Mouse (Mus musculus): ENCODE data around the gene Khsrp. TPM values are rescaled to one million over a fixed set of nuclear protein-coding genes. Genes with fewer than 3 reads are reported as not detected.

Khsrp gene
- polyA plus RNA-seq (2015; fragmentation: Nextera tagmentation; extraction: Ambion mirVana): 14.6 and 16.6 TPM in 2 replicates

DNA sequence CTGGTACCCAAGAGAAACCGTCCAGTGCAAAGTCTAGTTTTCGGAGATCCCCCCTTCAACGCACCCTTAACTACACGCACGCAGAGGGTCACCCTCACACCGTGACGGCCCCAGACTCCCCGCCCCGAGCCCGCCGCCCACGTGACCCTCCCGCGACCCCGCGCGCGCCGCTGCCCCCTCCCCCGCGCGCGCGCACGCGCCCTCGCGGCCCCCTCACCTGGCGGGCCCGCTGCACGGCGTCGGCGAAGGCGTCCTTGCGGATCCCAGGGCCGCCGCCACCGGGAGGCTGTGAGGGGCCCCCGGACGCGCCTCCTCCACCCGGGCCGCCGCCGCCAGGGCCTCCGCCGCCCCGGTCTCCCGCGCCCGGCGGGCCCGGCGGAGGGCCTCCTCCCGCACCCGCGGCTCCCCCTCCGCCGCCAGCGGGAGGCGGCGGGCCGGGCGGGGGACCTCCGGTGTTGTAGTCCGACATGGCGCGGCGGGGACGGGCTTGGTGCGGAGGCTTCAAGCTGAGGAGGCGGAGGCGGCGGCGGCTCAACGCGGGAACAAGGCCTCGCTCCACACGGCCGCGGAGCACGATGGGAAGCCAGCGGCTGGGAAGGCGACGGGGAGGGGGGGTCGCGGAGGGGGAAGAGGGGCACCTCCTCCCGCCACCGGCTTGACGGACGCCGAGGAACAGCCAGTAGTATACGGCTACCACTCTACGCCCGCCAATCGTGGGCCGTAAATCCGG lies at the start of gene Khsrp:
Gene Khsrp (minus strand): TSS at position 592 of the 730 bp plus-strand sequence.
- Histone ChIP-seq H3K9me3 (ENCODE audit: low read length) (no peaks in the 10 kb centered on the region), H3K36me3 (replicated peaks; ENCODE audit: insufficient read depth, low read length) (peaks cover 25% of the 10 kb centered on the region), H3K4me1 (ENCODE audit: insufficient read depth) (peaks cover 22% of the 10 kb centered on the region), H3K9ac (replicated peaks) (peak within 1 kb of the TSS; percentile 97), H3K27me3 (ENCODE audit: insufficient read depth, low read length) (no peaks in the 10 kb centered on the region), H3K4me3 (ENCODE audit: low read depth, low read length) (peak within 1 kb of the TSS; percentile 72), H3K27ac (ENCODE audit: low read depth) (peak within 1 kb of the TSS; percentile 94), H3K4me2 (ENCODE audit: low read depth, low read length) (peak within 1 kb of the TSS; percentile 87)
- DNase-seq (peak; percentile 61), ATAC-seq (no peak)
- WGBS (ENCODE audit: insufficient replicate concordance): under 1% methylated on average over 61 of the region's 99 CpGs
- TF ChIP-seq CTCF (IDR thresholded peaks at IDR 0.05; ENCODE audit: low read depth) (no peak), EP300 (IDR thresholded peaks at IDR 0.05; ENCODE audit: low read depth) (no peak)

- Histone ChIP-seq H3K27ac (ENCODE audit: low read depth) (no peak overlapping the region), H3K36me3 (replicated peaks; ENCODE audit: insufficient read depth, low read length) (no peaks in the 10 kb centered on the region), H3K4me3 (ENCODE audit: low read depth, low read length) (no peak overlapping the region), H3K4me2 (ENCODE audit: low read depth, low read length) (no peak overlapping the region), H3K4me1 (ENCODE audit: insufficient read depth) (no peaks in the 10 kb centered on the region), H3K27me3 (ENCODE audit: insufficient read depth, low read length) (0 out of 2 replicates have a peak, but pooled peaks cover 3% of the 10 kb centered on the region), H3K9ac (replicated peaks) (no peak overlapping the region), H3K9me3 (ENCODE audit: low read length) (no peaks in the 10 kb centered on the region)
- ATAC-seq: no peak
- WGBS (ENCODE audit: insufficient replicate concordance): 55% methylated on average over 3 of the region's 3 CpGs
- no peak for DNase-seq
- TF ChIP-seq CTCF (IDR thresholded peaks at IDR 0.05; ENCODE audit: low read depth) (no peak), EP300 (IDR thresholded peaks at IDR 0.05; ENCODE audit: low read depth) (no peak)
These were observed 48.6 kb upstream of the Khsrp start for GRCm38 (mm10) chr17:57079919-57080318.

GRCm38 (mm10) chr17:57078336-57078735 lies 47.0 kb upstream of the Khsrp start, which contains the start of gene Dennd1c:
Dennd1c (minus strand) TSS chr17:57078514.
- Histone ChIP-seq H3K27ac (ENCODE audit: low read depth) (peak within 1 kb of the TSS; percentile 37; the same call in 1 of the 2 replicates), H3K4me2 (ENCODE audit: low read depth, low read length) (peak within 1 kb of the TSS; percentile 42), H3K27me3 (ENCODE audit: insufficient read depth, low read length) (no peaks in the 10 kb centered on the region), H3K9me3 (ENCODE audit: low read length) (no peaks in the 10 kb centered on the region), H3K36me3 (replicated peaks; ENCODE audit: insufficient read depth, low read length) (no peaks in the 10 kb centered on the region), H3K4me1 (ENCODE audit: insufficient read depth) (no peaks in the 10 kb centered on the region), H3K9ac (replicated peaks) (peak within 1 kb of the TSS; percentile 51), H3K4me3 (ENCODE audit: low read depth, low read length) (peak within 1 kb of the TSS; percentile 19)
- WGBS (ENCODE audit: insufficient replicate concordance): 20% methylated on average over 6 of the region's 6 CpGs
- peak; percentile 69 for ATAC-seq
- peak; percentile 70 for DNase-seq
- no peak for TF ChIP-seq EP300 (IDR thresholded peaks at IDR 0.05; ENCODE audit: low read depth)
- no peak for TF ChIP-seq CTCF (IDR thresholded peaks at IDR 0.05; ENCODE audit: low read depth)

DNA sequence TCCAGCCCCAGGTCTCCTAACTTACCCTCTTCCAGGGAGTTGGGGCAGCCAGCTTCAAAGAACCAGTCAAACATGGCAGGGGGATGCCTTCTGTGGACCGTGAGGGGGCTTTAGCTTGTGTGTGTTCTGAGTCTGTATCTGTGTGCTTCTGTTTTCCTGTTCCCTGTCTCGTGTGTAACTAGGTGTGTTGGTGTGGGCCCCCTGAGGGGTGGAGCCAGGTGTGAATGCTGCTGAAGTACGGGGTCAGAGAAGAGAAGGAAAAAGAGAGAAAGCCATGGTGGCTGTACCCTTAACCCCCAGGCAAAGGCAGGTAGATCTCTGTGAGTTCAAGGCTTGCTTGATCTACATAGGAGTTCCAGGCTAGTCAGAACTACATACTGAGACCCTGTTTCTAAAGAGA lies 45.6 kb upstream of the Khsrp start:
- TF ChIP-seq CTCF (IDR thresholded peaks at IDR 0.05; ENCODE audit: low read depth) (no peak), EP300 (IDR thresholded peaks at IDR 0.05; ENCODE audit: low read depth) (no peak)
- Histone ChIP-seq H3K4me2 (ENCODE audit: low read depth, low read length) (peak overlapping the region; percentile 38), H3K36me3 (replicated peaks; ENCODE audit: insufficient read depth, low read length) (no peaks in the 10 kb centered on the region), H3K27ac (ENCODE audit: low read depth) (no peak overlapping the region), H3K9ac (replicated peaks) (no peak overlapping the region), H3K9me3 (ENCODE audit: low read length) (no peaks in the 10 kb centered on the region), H3K4me3 (ENCODE audit: low read depth, low read length) (no peak overlapping the region), H3K4me1 (ENCODE audit: insufficient read depth) (no peaks in the 10 kb centered on the region), H3K27me3 (ENCODE audit: insufficient read depth, low read length) (no peaks in the 10 kb centered on the region)
- 52% methylated on average over 3 of the region's 3 CpGs for WGBS (ENCODE audit: insufficient replicate concordance)
- DNase-seq (no peak), ATAC-seq (no peak)

DNA sequence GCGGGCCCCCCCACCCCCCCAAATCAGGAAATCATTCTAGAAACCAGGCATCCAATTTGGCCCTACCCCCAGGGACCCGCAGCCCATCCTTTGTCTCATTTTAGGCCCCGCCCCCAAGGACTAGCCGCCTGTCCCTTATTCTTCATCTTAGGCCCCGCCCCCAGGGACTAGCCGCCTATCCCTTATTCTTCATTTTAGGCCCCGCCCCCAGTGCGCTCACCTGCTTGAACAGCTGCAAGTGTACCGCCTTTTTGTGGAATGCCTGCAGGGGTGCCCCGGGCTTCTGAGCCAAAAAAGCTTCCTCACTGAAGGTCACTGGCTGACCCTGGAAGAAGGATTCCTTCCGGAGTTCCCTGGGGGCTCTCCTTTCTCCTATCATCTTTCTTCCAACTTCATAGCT lies 39.4 kb upstream of the Khsrp start:
- 32% methylated on average over 11 of the region's 11 CpGs for WGBS (ENCODE audit: insufficient replicate concordance)
- peak; percentile 59 for DNase-seq
- H3K27me3 ChIP-seq (ENCODE audit: insufficient read depth, low read length): no peaks in the 10 kb centered on the region
- H3K9me3 ChIP-seq (ENCODE audit: low read length): no peaks in the 10 kb centered on the region
- H3K9ac ChIP-seq (replicated peaks): no peak overlapping the region
- 0 out of 2 replicates have a peak, but pooled peaks have one; percentile 25 for ATAC-seq
- TF ChIP-seq CTCF (IDR thresholded peaks at IDR 0.05; ENCODE audit: low read depth) (no peak), EP300 (IDR thresholded peaks at IDR 0.05; ENCODE audit: low read depth) (no peak)
- no peaks in the 10 kb centered on the region for H3K4me1 ChIP-seq (ENCODE audit: insufficient read depth)
- H3K4me2 ChIP-seq (ENCODE audit: low read depth, low read length): no peak overlapping the region
- H3K27ac ChIP-seq (ENCODE audit: low read depth): no peak overlapping the region
- no peak overlapping the region for H3K4me3 ChIP-seq (ENCODE audit: low read depth, low read length)
- H3K36me3 ChIP-seq (replicated peaks; ENCODE audit: insufficient read depth, low read length): 0 out of 2 replicates have a peak, but pooled peaks cover 4% of the 10 kb centered on the region

- Histone ChIP-seq H3K4me3 (ENCODE audit: low read depth, low read length) (no peak overlapping the region), H3K4me2 (ENCODE audit: low read depth, low read length) (no peak overlapping the region), H3K9me3 (ENCODE audit: low read length) (no peaks in the 10 kb centered on the region), H3K9ac (replicated peaks) (no peak overlapping the region), H3K27ac (ENCODE audit: low read depth) (no peak overlapping the region), H3K27me3 (ENCODE audit: insufficient read depth, low read length) (no peaks in the 10 kb centered on the region), H3K36me3 (replicated peaks; ENCODE audit: insufficient read depth, low read length) (0 out of 2 replicates have a peak, but pooled peaks cover 6% of the 10 kb centered on the region), H3K4me1 (ENCODE audit: insufficient read depth) (no peaks in the 10 kb centered on the region)
- no peak for TF ChIP-seq EP300 (IDR thresholded peaks at IDR 0.05; ENCODE audit: low read depth)
- TF ChIP-seq CTCF (IDR thresholded peaks at IDR 0.05; ENCODE audit: low read depth): no peak
- 23% methylated on average over 9 of the region's 9 CpGs for WGBS (ENCODE audit: insufficient replicate concordance)
- no peak for ATAC-seq
- no peak for DNase-seq
These were observed 39.0 kb upstream of the Khsrp start for GRCm38 (mm10) chr17:57070272-57070671.

Measured in liver, postnatal 0 days (tissue).